Mouse (Mus musculus) heart, postnatal 14 days (tissue): Measurements from ENCODE around the gene Carhsp1. TPM values are rescaled to one million over a fixed set of nuclear protein-coding genes. Genes with fewer than 3 reads are reported as not detected.

Experiments
- DNase-seq, 2 experiments: peaks; one replicate each; pipeline ENCODE4 v3.0.0; 2021 to 2022
- intact Hi-C: fragments of 180-260 bp; cut with DNase I; formaldehyde crosslinking; loops from one replicate; pipeline ENCODE4 v1.15.1; 2025
- total RNA-seq, 2 experiments: library from RNA; stranded (reverse); gene quantifications; 2 replicates each; pipeline ENCODE4 v1.2.3; 2021

The Carhsp1 gene
- total RNA-seq, 2 experiments from 2014 or later: 23.7 to 24.9 TPM

DNA sequence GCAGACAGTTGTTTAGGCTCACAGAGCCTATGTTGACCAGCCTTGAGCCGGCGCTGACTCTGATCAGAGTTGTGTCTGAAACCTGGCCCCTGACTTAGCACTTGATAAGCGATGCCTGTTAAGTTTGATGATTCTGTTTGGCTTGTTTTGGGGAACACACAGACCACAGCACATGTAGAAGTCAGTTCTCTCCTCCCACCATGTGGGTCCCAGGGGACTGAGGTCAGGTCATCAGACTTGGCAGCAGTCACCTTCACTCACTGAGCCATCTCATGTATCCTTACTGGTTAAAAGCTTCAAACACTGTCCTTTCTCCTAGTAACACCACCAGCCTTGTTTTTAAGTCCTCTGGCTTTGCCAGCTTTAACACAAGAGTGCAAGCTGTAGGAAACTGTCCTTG, 21.9 kb downstream of the Carhsp1 start:
- intact Hi-C loops: no loop called here
- DNase-seq: no peak

DNA sequence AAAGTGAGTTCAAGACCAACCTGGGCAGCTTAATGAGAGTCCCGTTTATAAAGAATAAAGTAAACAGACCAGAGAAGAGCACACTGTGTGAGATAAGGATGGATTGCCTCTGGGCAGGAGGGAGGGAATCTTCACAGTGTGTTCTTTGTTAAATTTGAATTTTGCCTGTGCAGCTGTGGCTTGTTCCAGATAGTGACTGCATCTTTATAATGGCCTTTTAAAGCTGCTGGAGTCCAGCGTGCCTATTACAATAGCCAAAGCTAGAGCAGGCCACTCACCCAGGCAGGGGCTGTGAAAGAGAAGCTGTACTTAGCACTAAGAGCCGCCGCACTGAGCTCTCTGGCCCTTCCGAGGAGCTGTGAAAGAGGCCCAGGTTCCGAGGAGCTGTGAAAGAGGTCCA, 26.4 kb downstream of the Carhsp1 start:
- intact Hi-C loops: no loop called here
- no peak for DNase-seq

DNA sequence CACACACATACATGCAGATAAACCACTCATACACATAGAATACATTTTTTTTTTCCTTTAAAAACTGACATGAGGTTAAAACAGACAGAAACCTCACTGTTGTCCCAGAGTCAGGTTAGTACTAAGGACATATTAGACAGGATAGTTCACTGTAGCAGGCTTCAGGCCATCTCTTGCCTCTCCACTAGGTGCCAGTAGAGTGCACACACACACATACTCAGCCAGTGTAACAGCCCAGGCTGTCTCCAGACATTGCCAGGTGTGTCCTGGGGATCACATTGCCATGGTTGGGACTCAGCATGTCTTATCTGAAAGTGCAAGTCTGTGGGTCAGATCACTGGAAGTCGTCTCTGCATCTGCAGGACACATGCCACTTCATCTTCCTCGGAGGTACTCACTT, 28.1 kb downstream of the Carhsp1 start:
- intact Hi-C loops: loop anchor here (1.0 kb wide), 2 partner anchors 30 to 150 kb away; no protein-coding TSS in a partner anchor
- peak; percentile 40 to 59 for DNase-seq

DNA sequence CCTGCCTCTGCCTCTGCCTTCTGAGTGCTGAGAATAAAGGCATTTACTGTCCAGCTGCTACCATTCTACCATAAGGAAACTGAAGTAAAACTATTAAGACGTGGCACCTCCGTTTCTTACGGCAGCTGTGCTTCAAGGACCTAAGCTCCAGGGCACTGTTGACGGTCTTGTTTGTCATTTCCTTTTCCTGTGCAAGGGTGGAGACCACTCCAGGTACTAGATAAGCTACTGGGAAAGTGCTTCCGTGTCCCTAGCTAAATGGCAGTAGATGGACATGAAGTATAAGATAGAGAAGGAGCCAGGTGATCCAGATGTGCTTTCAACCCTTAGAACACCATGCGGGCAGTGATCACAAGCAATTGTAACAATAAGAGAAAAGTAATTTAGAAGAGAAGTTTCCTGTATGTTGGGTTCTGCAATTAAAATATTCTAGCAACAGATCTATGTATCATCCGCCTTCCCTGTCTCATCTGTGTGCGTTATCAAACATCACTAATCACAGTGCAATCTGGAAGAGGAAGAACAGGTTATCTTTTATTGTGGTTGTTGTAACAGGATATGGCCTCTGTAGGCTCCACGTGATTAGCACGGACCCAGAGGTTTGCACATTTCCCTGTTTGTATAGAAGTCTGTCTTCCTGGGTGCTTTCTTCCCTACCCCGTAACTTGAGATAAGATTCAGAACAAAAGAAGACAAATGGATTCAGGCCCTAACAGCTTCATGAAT, 32.3 kb downstream of the Carhsp1 start:
- intact Hi-C loops: loop anchor here (2.0 kb wide), 1 partner anchor 33 kb away; the partner anchor contains the start of gene Carhsp1
- no peak for DNase-seq

DNA sequence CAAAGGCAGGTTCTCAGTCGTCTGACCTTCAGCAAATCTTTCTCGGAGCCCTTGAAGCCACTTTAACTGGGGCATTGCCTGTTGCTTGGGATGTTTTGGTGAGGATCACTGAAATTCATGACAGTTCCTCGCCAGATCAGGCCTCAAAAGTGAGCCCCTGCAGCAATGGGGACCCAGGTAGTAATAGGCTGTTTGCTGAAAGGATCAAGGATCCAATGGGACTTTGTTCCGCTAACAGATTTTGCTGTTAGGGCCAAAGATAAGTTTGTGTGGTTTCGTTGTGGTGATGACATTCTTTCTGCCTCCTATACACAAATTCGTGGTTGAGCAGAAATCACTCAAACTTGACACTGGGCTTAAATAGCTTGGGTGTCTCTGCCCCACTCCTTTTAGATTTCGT, 33.8 kb downstream of the Carhsp1 start:
- intact Hi-C loops: no loop called here
- DNase-seq: no peak

DNA sequence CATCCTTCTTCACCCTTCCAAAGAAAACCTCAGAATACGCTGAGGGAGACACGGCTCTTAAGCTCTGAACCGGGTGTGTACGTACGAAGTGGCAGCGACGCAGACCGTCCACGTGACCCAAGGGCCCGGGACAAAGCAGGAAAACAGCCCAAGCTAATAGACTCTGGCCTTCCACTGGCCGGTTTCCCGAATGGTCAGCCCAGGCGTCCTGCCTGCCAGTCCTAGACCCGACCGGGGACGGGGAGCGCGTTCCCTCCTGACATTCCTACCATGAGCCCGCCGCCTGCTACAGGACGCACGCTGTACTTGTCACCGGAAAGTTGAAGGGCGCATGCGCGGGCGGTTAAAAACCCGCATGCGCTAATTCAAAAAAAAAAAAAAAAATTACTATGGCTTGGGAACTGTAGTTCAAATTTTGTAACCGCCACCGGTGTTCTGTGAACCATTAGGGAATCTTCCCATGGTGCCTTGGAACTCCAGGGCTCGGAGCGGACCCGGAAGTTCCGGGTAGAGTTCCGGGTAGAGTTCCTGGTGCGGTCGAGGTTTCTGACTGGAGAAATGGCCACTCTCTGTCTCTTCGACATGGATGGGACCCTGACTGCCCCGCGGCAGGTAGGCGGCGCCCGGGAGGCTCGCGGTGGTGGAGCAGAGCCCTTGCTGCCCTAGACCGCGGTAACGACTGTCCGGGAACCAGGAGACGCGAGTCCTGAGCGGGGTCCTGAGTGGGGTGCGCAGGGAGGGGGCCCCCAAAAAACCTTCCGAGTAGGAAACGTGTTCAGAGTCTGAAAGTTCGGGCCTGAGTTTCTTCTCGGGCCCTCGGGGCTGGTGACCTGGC, 34.5 kb downstream of the Carhsp1 start, which contains the start of the genes Pmm2 and Tmem186:
Gene Pmm2 (plus strand): TSS at position 458 of the 835 bp plus-strand sequence.
Gene Tmem186 (minus strand): TSS at position 496 of the 835 bp plus-strand sequence.
- DNase-seq: peak; percentile 83 to 88
- intact Hi-C loops: no loop called here

DNA sequence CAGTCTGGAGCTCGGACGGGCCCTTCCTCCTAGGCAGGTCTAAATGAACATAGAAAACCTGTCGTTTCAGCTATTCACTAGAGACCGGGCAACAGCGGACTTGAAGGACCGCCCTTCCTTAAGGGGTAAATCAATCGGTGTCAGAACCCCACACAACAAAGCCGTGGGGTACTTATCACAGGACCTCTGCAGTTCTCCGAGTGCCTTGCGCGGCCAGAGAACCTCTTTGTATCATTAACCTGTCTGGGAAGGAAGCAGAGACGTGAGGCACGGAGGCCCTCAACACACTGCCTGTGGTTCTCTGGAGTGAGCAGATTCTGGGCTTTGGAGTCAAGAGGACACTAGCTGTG, 35.1 kb downstream of the Carhsp1 start:
- intact Hi-C loops: no loop called here
- DNase-seq: no peak

DNA sequence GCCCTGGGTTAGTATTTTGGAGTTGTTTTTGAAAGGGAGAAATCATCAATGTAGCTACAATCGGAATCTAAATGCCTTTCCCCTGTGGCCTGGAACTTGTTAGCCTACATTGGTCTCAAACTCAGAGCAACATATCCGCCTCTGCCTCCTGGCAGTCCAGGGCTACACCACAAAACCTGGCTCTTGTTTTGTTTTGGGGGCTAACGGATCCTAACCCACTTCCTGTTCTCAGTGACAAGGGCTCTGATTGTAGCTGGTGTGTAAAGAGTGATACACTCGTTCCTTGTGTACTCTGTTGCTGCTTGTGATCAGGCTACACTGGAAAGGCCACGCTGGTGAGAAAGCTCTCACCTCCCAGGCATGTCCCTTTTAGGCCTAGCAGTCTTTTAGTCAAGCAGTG, 40.5 kb downstream of the Carhsp1 start:
- intact Hi-C loops: no loop called here
- DNase-seq: no peak

DNA sequence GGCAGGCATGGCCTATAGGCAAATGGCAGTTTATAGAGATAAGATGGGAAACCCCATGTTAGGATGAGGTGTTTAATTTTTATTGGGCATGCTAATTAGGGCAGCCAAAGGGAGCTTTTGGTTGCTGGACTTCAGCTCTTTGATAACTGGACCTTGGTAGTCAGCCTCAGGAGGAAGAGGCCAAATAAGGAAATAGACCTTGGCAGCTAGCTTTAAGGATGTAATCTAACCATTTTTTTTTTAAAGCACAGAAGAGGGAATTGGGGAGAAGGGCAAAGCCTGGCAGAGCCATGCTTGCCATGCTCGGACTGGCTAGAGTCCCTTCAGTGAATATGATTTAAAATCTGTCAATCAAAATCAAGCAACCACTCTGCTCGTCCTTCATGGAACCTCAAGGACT, 41.5 kb downstream of the Carhsp1 start:
- DNase-seq: no peak
- intact Hi-C loops: no loop called here

DNA sequence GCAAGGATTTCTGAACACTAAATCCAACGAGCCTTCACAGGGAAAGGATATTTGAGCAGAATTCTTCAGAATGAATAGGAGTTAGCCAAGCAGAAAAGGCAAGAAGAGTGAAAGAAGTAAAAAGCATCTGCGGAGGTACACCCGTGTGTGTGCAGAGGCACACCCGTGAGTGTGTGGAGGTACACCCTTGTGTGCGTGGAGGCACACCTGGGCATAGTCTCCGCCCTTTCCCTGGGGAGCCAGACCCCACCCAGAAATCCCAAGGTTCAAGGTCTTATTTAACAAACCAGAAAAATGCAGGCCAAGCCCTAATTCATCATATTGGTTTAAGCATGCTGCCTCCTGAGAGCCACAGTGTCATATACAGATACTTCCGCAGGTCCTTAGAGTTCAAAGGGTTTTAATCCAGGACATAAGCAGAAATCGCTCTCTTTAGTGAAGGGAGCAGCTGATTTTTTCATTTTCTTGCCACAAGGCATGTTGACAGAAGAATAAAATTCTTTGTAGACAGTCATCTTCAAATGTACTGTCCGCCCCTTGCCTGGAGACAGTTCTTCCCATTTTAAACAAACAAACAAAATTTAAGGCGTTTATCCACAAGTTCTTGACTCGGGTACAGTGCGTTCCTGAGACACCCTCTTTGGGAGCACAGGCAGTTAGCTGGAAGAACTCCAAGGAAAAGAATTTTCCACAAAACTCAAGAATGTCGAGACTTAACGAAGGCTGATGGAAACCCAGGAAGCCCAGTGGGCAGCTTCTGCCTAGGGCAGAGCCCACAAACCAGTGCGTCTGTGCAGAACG, 51.4 kb downstream of the Carhsp1 start:
- DNase-seq: no peak
- intact Hi-C loops: no loop called here

DNA sequence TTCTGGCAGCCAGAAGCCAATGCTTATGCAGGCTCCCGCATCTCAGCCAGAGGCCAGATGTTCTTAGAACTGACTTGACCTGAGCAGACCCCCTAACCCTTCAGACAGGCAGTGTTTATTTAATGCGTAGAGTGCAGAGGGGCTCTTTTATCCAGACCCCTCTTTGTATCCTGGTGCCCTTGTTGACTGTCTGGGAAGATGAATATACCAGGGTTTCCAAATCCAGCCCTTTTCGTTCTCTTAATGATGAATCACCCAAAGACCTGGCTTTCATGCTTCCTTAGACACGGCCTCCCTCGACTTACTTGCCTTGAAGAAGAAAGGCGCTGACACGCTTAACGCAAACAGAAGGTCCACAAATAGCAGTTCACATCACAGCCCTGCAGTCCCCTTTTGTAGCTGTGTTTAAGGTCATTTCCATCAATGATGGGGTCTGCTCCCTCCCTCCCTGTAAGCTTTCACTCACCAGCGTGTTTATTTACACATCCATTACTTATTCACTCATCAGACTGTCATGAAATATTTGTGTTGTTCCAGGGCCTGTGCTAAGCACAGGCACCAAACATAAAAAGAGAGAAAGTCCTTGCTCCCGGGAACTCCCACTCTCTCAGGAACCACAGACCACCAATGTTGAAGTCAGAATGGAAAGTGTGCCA, 52.2 kb downstream of the Carhsp1 start:
- intact Hi-C loops: no loop called here

DNA sequence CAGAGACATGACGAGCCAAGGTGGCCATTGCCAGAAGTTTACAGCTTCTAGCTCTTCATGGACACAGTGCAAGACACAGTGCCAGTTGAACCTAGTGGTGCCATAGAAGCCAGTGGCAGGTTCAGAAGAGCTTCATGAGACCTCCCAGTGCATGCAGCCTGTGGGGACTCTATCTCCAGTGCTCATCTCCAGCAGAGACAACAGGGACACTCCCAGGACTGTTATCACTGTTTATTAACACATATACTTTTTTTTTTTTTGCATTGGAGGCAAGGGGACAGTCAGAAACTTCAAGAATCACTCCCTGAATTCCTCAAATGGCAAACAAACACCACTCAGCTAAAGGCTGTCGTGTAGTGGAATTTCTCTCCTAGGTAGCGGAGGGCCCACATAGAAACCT, 58.5 kb downstream of the Carhsp1 start:
- intact Hi-C loops: no loop called here
- no peak for DNase-seq

More for the DNA sequence above, 52.2 kb downstream of the Carhsp1 start:
- no peak for DNase-seq

DNA sequence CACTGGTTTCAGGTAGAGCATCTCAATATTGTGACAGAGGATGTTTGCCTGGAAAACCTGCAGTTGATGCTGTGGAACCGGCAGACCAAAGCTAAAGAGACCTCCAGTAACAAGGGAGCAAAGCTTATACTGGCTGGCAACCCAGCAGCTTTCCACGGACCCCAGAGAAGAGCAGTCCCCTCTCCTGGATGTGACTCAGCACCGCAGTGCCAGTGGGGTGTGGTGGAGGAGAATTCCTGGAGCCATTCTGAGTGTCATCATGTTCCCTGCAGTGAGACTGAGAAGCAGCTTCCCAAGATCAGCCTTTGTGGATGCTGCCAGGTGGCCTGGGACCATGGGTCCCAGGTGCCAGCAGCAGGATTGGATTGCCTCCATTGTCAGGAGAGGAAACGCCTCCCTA, 58.9 kb downstream of the Carhsp1 start:
- intact Hi-C loops: no loop called here

DNA sequence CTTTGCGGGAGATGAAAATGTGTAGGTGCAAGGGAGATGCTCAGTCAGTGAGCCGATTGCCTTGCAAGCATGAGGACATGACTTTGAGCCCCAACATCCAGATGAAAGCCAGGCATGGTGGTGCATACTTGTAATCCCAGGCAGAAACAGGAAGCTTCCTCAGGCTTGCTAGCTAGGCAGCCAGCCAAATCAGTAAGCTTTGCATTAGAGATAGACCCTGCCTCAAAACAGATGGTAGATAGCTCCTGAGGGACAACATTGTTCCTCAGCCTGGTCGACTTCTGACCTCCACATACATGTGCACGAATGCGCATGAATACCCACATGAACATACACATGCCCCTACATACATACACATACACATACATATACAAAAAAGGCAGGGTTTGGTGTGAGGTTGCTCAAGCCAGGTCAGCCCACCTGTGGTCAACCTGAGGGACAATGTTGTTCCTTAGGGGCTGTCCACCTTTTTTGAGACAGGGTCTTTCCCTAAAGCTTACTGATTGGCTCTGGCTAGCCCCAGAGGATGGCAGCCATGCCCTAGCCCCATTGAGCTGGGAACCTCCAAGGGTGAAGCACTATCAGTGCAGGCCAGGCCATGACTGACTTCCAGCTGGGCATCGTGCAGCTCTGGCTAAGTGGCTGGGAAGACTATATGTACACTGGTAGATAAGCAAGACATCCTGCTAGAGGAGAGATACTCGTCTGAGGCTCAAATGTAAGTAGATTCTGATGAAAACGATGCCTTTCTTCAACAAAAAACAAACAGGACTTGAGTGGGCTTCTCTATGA, 59.5 kb downstream of the Carhsp1 start:
- DNase-seq: no peak
- intact Hi-C loops: no loop called here

More for the DNA sequence above, 58.9 kb downstream of the Carhsp1 start:
- DNase-seq: no peak

DNA sequence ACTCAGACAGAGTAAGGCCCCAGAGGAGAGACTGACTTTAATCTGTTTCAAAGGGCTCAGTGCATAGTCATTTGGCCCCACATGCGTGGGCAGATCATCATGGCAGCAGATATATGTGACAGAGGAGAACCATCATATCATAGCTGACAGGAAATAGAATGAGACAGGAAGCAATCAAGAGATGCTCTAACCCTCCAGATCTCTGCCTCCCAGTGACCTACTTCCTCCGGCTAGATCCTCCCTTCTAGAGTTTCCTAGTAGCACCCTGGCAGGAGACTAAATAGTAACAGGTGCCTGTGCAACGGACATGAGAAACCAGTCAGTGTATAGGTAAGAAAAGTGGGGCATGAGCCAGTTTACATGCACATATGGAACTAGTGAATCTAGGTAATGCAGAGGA, 61.6 kb downstream of the Carhsp1 start:
- DNase-seq: no peak
- intact Hi-C loops: no loop called here
